Mouse (Mus musculus) midbrain, embryonic 12.5 days (tissue): ENCODE data around the gene Pitpnm2. TPM values are rescaled to one million over a fixed set of nuclear protein-coding genes. Genes with fewer than 3 reads are reported as not detected.

Experiments
- ATAC-seq: fragments of 200-750 bp; cut with Nextera tagmentation; 2 replicates; pipeline ENCODE4 v1.8.0; 2017; ENCODE audit warnings: low read depth, moderate TSS enrichment, moderate library complexity; ENCODE audit not compliant: low FRiP score
- H3K27ac ChIP-seq: fragments of 300-500 bp; sonication (generic); replicated peaks from 2 replicates; pipeline ENCODE4 v1.5.1; 2016; ENCODE audit warnings: mild to moderate bottlenecking
- H3K27me3 ChIP-seq: fragments of 300-500 bp; sonication (generic); 2 replicates; pipeline ENCODE4 v1.6.1; 2016; ENCODE audit warnings: mild to moderate bottlenecking
- H3K36me3 ChIP-seq: fragments of 300-500 bp; sonication (generic); 2 replicates; pipeline ENCODE4 v1.6.1; 2016
- H3K4me1 ChIP-seq: fragments of 300-500 bp; sonication (generic); 2 replicates; pipeline ENCODE4 v1.6.1; 2016
- H3K4me2 ChIP-seq: fragments of 300-500 bp; sonication (generic); replicated peaks from 2 replicates; pipeline ENCODE4 v1.6.1; 2016; ENCODE audit warnings: mild to moderate bottlenecking, moderate library complexity
- H3K4me3 ChIP-seq: fragments of 300-500 bp; sonication (generic); 2 replicates; pipeline ENCODE4 v1.5.1; 2016; ENCODE audit warnings: mild to moderate bottlenecking
- H3K9ac ChIP-seq: fragments of 300-500 bp; sonication (generic); replicated peaks from 2 replicates; pipeline ENCODE4 v1.6.1; 2016; ENCODE audit warnings: mild to moderate bottlenecking, moderate library complexity
- H3K9me3 ChIP-seq: fragments of 300-500 bp; sonication (generic); 2 replicates; pipeline ENCODE4 v1.6.1; 2016; ENCODE audit warnings: mild to moderate bottlenecking
- WGBS: fragments of 180-500 bp; shearing (Covaris S2); methylation state at CpG from one replicate; pipeline ENCODE4 v1.1.7; 2016; 5-methylcytosine and 5-hydroxymethylcytosine counted together
- polyA plus RNA-seq: library from polyadenylated mRNA; unstranded; fragments of >200 nt; fragmentation: Nextera tagmentation; extraction: Ambion mirVana; gene quantifications from 2 replicates; pipeline ENCODE4 v1.2.1, GENCODE M21; 2016

The Pitpnm2 gene
- polyA plus RNA-seq, 1 experiment from 2014 or later: 7.2 TPM

DNA sequence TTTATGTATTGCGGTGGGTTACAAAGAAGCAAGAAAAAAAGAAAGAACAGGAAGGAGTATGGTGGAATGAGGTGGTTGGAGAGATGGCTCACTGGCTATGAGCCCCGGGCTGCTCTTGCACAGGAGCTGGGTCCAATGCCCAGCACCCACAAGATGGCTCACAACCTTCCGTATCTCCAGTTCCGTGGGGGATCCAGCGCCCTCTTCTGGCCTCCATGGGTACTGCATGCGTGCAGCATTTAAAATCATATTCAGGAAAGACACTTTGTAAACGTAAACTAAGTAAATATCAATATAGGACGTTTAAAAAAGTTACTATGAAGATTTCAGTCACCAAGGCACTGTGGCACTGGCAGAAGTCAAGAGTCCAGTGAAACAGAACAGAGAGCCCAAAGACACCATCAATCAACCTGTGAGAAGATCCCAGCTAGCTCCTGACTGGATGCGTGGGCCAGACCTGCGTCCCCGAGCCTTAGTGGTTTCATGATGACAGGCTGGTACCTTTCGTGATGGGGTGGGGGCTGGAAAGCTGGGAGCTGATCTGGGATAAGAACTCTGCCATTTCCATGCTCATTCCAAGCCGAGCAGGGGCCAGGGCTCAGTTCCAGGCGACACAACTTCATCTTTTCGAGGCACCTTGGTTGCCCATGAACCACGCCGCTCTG is 138.4 kb downstream of the Pitpnm2 start:
- ATAC-seq: no peak; the same call in 1 of the 2 replicates
- WGBS: 25% methylated on average over 17 of the region's 17 CpGs
- H3K27me3 ChIP-seq: no peaks in the 10 kb centered on the region
- H3K4me3 ChIP-seq: peak overlapping the region; percentile 92
- H3K4me1 ChIP-seq: peaks cover 21% of the 10 kb centered on the region
- peak overlapping the region; percentile 73 for H3K9ac ChIP-seq
- no peaks in the 10 kb centered on the region for H3K9me3 ChIP-seq
- H3K27ac ChIP-seq: no peak overlapping the region
- H3K4me2 ChIP-seq: peak overlapping the region; percentile 93
- 0 out of 2 replicates have a peak, but pooled peaks cover 7% of the 10 kb centered on the region for H3K36me3 ChIP-seq

DNA sequence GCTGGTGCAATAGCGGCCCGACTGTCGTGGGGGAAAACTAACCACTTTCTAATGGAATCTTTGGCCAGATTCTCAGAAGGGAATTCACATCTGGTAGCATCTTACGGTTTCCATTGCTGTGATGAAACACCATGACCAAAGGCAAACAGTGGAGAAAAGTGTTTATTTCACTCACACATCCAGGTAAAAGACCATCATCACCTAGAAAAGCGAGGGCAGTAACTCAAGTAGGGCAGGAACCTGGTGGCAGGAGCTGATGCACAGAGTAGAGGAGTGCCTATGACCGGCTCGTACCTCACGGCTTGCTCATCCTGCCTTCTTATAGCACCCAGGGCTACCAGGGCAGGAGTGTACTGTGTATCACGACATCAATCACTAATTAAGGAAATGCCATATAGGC is 146.0 kb downstream of the Pitpnm2 start:
- Histone ChIP-seq H3K9ac (no peak overlapping the region), H3K4me1 (no peaks in the 10 kb centered on the region), H3K36me3 (no peaks in the 10 kb centered on the region), H3K27ac (no peak overlapping the region), H3K4me2 (no peak overlapping the region), H3K4me3 (no peak overlapping the region), H3K9me3 (no peaks in the 10 kb centered on the region), H3K27me3 (no peaks in the 10 kb centered on the region)
- 93% methylated on average over 9 of the region's 9 CpGs for WGBS
- ATAC-seq: no peak

DNA sequence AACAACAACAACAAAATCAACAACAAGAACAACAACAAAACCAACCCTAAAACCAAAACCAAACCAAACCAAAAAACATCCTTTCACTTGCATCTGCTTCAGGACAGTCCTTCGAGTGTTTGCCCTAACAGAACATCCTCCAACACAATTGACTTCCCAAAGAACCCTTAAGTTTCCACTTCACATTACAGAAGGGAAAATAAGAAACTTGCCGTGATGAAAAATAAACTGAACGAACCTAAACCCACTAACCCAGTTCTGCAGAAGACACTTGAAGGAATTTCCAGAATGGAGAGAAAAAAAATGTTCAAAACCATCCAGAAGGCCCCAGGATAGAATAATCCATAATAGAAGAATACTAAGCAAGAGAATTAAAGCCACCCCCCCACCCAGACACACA is 146.5 kb downstream of the Pitpnm2 start:
- 88% methylated on average over 3 of the region's 3 CpGs for WGBS
- H3K27me3 ChIP-seq: no peaks in the 10 kb centered on the region

DNA sequence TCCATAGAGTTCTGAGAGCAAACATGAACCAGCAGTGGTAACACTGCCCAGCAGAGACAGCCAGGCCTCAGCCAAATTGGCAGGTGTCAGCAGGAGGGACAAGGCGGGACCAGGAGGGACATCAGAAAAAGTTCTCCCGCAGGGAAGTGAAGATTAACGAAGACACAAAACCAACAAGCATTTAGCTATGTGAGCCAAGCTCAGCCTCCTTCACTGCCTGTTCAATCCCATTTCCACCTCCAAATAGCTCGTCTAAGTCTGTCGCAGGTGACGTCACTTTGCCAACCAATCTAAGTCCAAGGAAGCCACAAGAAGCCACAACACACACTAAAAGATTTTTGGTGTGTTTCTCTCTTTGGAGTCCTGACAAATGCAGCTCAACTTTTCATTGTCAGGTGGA is 147.2 kb downstream of the Pitpnm2 start:
- Histone ChIP-seq H3K36me3 (no peaks in the 10 kb centered on the region), H3K4me1 (no peaks in the 10 kb centered on the region), H3K9ac (no peak overlapping the region), H3K4me2 (no peak overlapping the region), H3K27me3 (no peaks in the 10 kb centered on the region), H3K9me3 (no peaks in the 10 kb centered on the region), H3K27ac (no peak overlapping the region), H3K4me3 (no peak overlapping the region)
- 85% methylated on average over 6 of the region's 6 CpGs for WGBS
- ATAC-seq: no peak

More for the DNA sequence above, 146.5 kb downstream of the Pitpnm2 start:
- Histone ChIP-seq H3K4me1 (no peaks in the 10 kb centered on the region), H3K36me3 (no peaks in the 10 kb centered on the region), H3K9ac (no peak overlapping the region), H3K9me3 (no peaks in the 10 kb centered on the region), H3K4me3 (no peak overlapping the region), H3K4me2 (no peak overlapping the region), H3K27ac (no peak overlapping the region)
- no peak for ATAC-seq

DNA sequence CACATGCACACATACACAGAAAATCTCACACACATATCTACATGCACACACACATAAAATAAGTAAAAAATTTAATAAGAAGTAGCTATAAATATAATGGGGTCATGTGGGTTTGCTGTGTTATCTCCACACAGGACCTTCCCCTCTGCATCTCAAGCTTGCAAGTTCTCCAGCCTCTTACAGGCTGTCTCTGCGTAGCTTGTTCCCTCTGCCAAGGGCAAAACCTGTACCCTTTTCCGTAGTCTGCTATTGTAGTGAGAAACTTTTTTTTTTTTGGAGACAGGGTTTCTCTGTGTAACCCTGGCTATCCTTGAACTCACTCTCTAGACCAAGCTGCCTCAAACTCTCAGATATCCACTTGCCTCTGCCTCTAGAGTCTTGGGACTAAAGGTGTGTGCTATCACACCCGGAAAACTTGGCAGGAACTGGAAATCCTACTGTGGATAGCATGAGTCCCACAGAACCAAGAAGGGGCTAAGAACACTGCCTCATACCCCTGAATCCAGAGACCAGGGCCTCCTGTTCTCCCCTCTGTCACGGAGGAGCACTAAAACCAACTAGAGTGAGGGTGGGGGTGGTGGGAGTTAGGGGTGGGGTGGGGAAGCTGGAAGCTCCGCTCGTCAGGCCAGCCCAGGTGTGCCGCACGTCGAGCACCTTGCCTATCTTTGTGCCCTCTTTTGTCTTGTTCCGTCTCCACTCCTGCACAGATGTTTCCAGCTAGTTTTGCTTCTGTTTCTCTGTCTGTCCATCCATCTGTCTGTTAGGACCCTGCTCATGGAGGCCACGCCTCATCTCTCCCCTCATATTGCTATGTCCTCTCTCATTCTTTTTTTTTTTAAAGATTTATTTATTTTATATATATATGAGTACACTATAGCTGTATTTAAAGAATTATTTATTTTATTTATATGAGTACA is 149.2 kb downstream of the Pitpnm2 start:
- no peak overlapping the region for H3K4me3 ChIP-seq
- H3K36me3 ChIP-seq: no peaks in the 10 kb centered on the region
- H3K9ac ChIP-seq: no peak overlapping the region
- ATAC-seq: no peak
- WGBS: 88% methylated on average over 11 of the region's 11 CpGs
- H3K27me3 ChIP-seq: peaks cover 8% of the 10 kb centered on the region; the same call in 1 of the 2 replicates
- H3K4me1 ChIP-seq: peaks cover 5% of the 10 kb centered on the region; the same call in 1 of the 2 replicates
- no peaks in the 10 kb centered on the region for H3K9me3 ChIP-seq
- no peak overlapping the region for H3K27ac ChIP-seq
- H3K4me2 ChIP-seq: no peak overlapping the region

DNA sequence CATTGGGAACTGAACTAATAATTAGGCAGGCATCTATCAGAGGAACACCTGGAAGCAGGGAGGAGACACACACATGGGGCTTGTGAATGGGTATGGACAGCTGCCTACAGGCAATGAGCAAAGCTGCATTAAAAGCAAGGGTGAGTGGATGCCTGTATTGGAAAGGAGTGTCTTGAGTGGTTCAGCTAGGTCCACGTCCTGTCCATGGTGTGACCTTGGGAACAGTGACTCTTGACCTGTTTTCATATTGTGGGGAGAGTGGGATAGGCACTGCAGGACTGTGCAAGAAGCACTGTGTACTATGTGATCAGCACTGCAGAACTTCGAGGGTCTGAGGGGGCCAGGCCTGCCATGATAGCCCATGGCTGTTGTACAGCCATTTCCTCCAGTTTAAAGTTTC is 150.6 kb downstream of the Pitpnm2 start:
- Histone ChIP-seq H3K4me2 (no peak overlapping the region), H3K27me3 (peaks cover 23% of the 10 kb centered on the region), H3K27ac (no peak overlapping the region), H3K9me3 (no peaks in the 10 kb centered on the region), H3K9ac (no peak overlapping the region), H3K36me3 (no peaks in the 10 kb centered on the region), H3K4me3 (no peak overlapping the region), H3K4me1 (peaks cover 12% of the 10 kb centered on the region; the same call in 1 of the 2 replicates)
- ATAC-seq: no peak
- 78% methylated on average over 2 of the region's 2 CpGs for WGBS

DNA sequence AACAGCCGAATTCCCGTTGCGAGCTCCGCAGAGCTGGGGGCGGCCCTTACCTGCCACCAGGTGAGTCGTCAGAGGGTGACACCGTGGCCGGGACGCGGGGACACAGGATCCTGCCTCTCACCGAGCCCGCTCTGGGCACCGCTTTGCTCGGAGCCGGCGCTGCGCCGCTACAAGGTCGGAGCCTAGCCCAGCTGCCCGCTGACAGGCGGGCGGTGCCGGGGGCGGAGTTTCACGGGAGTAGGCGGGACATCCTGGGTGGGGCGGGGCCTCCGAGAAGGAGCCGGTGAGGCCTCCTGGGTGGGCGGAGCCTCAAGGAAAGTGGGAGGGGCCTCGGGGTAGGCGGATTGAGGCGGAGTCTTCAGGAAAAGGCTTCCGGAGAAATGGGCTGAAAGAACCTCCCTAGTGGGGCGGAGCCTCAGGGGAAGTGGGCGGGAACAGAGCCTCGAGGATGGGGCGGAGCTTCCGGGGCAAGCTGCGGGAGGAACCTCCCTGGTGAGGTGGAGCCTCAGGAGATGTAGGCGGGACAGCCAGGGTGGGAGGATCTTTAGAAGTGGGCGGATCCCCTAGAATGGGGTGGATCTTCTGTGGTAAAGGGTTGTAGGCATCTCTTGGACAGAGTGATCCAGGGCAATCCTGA is 153.8 kb downstream of the Pitpnm2 start, which contains the start of gene Abcb9:
Abcb9 (minus strand) TSS at position 203 of the 637 bp plus-strand sequence.
- no peak within 1 kb of the TSS for H3K27ac ChIP-seq
- H3K36me3 ChIP-seq: no peaks in the 10 kb centered on the region
- no peaks in the 10 kb centered on the region for H3K9me3 ChIP-seq
- 2% methylated on average over 42 of the region's 42 CpGs for WGBS
- ATAC-seq: peak; percentile 73
- peak within 1 kb of the TSS; percentile 40 for H3K9ac ChIP-seq
- peak within 1 kb of the TSS; percentile 60 for H3K4me2 ChIP-seq
- peak within 1 kb of the TSS; percentile 38 for H3K4me3 ChIP-seq
- H3K27me3 ChIP-seq: peaks cover 34% of the 10 kb centered on the region
- peaks cover 12% of the 10 kb centered on the region; the same call in 1 of the 2 replicates for H3K4me1 ChIP-seq

DNA sequence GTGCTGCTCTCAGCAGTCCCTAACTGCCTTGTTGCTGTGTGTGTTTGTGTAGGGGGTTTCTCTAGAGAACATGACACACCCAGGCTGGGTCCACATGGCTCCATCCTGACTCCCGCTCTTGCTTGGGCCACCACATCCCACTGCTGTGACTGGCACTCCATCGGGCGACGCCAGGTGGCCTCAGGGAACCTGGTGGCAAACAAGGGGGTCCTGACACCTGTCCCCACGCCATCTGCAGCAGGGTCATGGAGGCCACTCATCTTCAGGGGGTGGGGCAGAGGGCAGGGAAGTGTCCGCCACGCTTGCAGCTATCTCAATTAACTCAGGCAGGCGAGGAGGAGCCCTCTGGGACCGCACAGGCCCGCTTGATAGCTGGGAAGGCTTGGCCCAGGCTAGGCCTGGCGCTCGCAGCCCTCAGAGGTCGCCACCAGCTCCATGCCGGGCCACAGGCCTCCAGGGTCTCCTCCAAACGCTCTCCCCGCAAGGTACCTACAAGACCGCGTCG is 154.4 kb downstream of the Pitpnm2 start:
- peak overlapping the region; percentile 40 for H3K9ac ChIP-seq
- H3K4me3 ChIP-seq: peak overlapping the region; percentile 38
- H3K4me2 ChIP-seq: peak overlapping the region; percentile 60
- 11% methylated on average over 19 of the region's 19 CpGs for WGBS
- no peaks in the 10 kb centered on the region for H3K9me3 ChIP-seq
- peaks cover 12% of the 10 kb centered on the region; the same call in 1 of the 2 replicates for H3K4me1 ChIP-seq
- H3K27me3 ChIP-seq: peaks cover 34% of the 10 kb centered on the region
- no peaks in the 10 kb centered on the region for H3K36me3 ChIP-seq
- H3K27ac ChIP-seq: no peak overlapping the region
- peak; percentile 54; the same call in 1 of the 2 replicates for ATAC-seq

DNA sequence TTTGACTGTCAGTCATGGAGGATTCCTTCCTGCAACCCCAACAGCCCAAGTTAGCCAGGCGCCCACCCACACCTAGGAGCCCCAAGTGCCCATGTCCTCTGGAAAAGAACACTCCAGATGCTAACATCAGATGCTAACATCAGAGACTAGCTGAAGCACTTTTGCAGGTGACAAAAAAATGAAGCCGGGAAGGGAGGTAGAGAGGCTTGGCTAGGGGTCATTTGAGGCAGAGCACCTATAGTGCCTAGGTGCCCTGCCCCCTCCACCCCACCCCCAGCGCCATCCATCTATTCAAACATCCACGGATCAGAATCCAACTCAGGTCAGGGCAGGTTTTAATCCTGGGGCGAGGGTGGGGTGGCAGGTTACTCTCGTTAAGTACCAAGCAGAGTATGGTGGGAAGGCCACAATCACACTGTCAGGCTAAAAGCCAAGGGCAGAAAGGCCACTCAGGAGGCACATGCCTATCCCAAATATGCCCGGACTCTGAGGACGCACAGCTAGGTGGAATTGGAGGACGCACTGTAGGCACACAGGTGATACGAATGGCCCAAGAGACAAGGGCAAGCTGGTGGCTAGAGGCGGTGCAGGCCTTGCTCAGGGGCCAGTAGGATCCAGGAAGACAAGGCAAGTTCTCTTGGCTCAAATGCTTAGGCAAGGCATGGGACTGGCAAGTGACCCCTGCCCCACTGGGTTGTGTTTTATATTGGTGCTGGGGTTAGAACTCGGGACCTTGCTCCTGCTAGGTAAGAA is 155.5 kb downstream of the Pitpnm2 start:
- Histone ChIP-seq H3K9ac (no peak overlapping the region), H3K4me1 (peaks cover 12% of the 10 kb centered on the region; the same call in 1 of the 2 replicates), H3K9me3 (no peaks in the 10 kb centered on the region), H3K27ac (no peak overlapping the region), H3K4me2 (no peak overlapping the region), H3K27me3 (peaks cover 34% of the 10 kb centered on the region), H3K4me3 (no peak overlapping the region), H3K36me3 (no peaks in the 10 kb centered on the region)
- ATAC-seq: no peak
- WGBS: 84% methylated on average over 12 of the region's 12 CpGs

DNA sequence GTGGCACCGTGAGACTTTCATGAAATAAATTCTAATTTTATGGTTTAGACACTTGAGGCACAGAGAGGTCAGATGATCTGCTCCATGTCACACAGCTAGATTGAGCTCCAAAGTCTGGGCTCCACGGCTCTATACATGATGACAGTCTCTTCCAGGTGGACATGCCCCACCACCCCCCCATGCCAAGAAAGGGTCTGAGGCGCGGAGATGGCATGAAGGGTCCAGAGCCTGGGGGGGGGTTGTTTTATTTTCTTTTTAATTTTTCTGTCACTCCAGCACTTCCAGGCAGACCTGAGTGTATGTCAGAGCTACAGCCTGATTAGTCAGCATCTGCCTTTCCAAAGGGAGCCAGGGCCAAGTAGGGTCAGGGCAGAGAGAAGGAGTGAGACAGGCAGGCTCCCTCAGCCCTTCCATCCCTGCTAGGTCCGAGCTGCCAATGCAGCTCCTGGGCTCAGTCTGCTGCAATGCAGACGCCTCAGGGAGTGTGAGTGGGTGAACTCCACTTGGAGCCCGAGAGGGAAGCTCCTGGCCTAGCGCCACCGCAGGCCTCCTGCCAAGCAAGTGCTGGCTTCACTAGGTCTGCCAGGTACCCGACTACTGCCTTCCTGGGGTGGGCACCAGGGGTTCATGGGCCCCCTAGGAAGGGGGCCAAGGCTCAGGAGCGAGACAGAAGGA is 156.3 kb downstream of the Pitpnm2 start:
- Histone ChIP-seq H3K27ac (no peak overlapping the region), H3K9me3 (no peaks in the 10 kb centered on the region), H3K27me3 (peaks cover 34% of the 10 kb centered on the region), H3K4me2 (no peak overlapping the region), H3K4me3 (no peak overlapping the region), H3K36me3 (no peaks in the 10 kb centered on the region), H3K9ac (no peak overlapping the region), H3K4me1 (peaks cover 12% of the 10 kb centered on the region; the same call in 1 of the 2 replicates)
- 74% methylated on average over 11 of the region's 11 CpGs for WGBS
- no peak for ATAC-seq
